Mouse (Mus musculus) forebrain, embryonic 10.5 days (tissue): ENCODE data around the gene Mfap5. TPM values are rescaled to one million over a fixed set of nuclear protein-coding genes. Genes with fewer than 3 reads are reported as not detected.
"Not testable (repeated sequence)": the region's sequence is repeated elsewhere in the genome, so short reads cannot be mapped to it uniquely, and the experiment has no call there.

Source experiments
- DNase-seq: peaks from one replicate; pipeline ENCODE4 v3.0.0-alpha.2; 2017; ENCODE audit warnings: low spot score; ENCODE audit errors: extremely low spot score
- H3K27ac ChIP-seq: fragments of 300-500 bp; sonication (generic); 2 replicates; pipeline ENCODE4 v1.5.1; 2016; ENCODE audit warnings: mild to moderate bottlenecking
- H3K27me3 ChIP-seq: fragments of 300-500 bp; sonication (generic); 2 replicates; pipeline ENCODE4 v1.6.1; 2016; ENCODE audit warnings: mild to moderate bottlenecking; ENCODE audit not compliant: poor library complexity, severe bottlenecking
- H3K36me3 ChIP-seq: fragments of 300-500 bp; sonication (generic); replicated peaks from 2 replicates; pipeline ENCODE4 v1.6.1; 2016; ENCODE audit warnings: mild to moderate bottlenecking, moderate library complexity
- H3K4me1 ChIP-seq: fragments of 300-500 bp; sonication (generic); 2 replicates; pipeline ENCODE4 v1.6.1; 2016
- H3K4me3 ChIP-seq: fragments of 300-500 bp; sonication (generic); 2 replicates; pipeline ENCODE4 v1.5.1; 2016; ENCODE audit warnings: mild to moderate bottlenecking, moderate library complexity
- H3K9me3 ChIP-seq: fragments of 300-500 bp; sonication (generic); 2 replicates; pipeline ENCODE4 v1.6.1; 2016; ENCODE audit warnings: mild to moderate bottlenecking, moderate library complexity
- WGBS: fragments of 180-500 bp; shearing (Covaris S2); methylation state at CpG from one replicate; pipeline ENCODE4 v1.1.7; 2016; 5-methylcytosine and 5-hydroxymethylcytosine counted together
- polyA plus RNA-seq: library from polyadenylated mRNA; unstranded; fragments of >200 nt; fragmentation: Nextera tagmentation; extraction: Ambion mirVana; gene quantifications from 2 replicates; pipeline ENCODE4 v1.2.1, GENCODE M21; 2016

The Mfap5 gene
- polyA plus RNA-seq, 1 experiment from 2014 or later = 0.42 TPM

DNA sequence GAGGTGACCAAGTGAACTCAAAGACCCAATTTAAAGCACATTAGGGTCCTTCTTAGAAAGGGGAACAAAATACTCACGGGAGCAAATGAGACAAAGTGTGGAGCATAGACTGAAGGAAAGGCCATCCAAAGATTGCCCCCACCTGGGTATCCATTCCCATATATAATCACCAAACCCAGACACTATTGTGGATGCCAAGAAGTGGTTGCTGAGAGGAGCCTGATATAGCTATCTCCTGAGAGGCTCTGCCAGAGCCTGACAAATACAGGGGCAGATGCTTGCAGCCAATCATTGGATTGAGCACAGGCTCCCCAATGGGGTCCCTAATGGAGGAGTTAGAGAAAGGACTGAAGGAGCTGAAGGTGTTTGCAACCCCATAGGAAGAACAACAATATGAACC is 69.4 kb downstream of the Mfap5 start:
- 83% methylated on average over 1 of the region's 1 CpGs for WGBS
- not testable (repeated sequence) for H3K4me1 ChIP-seq, DNase-seq, H3K36me3 ChIP-seq, H3K4me3 ChIP-seq, H3K27me3 ChIP-seq, H3K27ac ChIP-seq, H3K9me3 ChIP-seq

DNA sequence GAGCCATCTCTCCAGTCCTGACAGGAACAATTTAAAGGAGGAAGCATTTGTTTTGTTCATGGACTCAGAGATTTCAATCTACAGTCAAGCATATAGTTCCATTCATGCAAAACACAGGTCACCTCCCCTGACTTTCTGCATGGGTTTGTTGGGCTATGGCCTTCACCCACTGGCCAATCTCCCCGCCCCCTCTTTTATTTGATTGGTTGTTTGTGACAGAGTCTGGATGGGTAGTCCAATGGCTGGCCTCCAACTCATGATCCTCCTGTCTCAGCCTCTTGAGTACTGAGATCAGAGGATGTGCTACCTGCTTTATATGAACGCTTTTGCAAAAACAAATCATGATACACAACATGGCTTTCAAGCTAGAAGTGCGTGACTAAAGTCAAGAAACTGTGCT is 71.4 kb downstream of the Mfap5 start:
- Histone ChIP-seq H3K27ac (no peak overlapping the region), H3K4me1 (no peaks in the 10 kb centered on the region), H3K9me3 (no peaks in the 10 kb centered on the region), H3K36me3 (no peaks in the 10 kb centered on the region), H3K27me3 (0 out of 2 replicates have a peak, but pooled peaks cover 3% of the 10 kb centered on the region), H3K4me3 (no peak overlapping the region)
- 90% methylated on average over 3 of the region's 3 CpGs for WGBS
- DNase-seq = no peak

Other genes starting within 250 kb of the Mfap5 start
- not detected in 2 replicates for gene Klrg1, start 223.0 kb upstream of the Mfap5 start, polyA plus RNA-seq
- 92.7 and 92.9 TPM in 2 replicates for gene M6pr, start 197.1 kb upstream of the Mfap5 start, polyA plus RNA-seq
- 26.2 and 29.7 TPM in 2 replicates for gene Phc1, start 165.3 kb upstream of the Mfap5 start, polyA plus RNA-seq
- gene Rimklb, start 7.1 kb upstream of the Mfap5 start, polyA plus RNA-seq = 43.0 and 44.4 TPM in 2 replicates
- not detected in 2 replicates for gene Aicda, start 48.0 kb downstream of the Mfap5 start, polyA plus RNA-seq
- 1.4 and 1.5 TPM in 2 replicates for gene Apobec1, start 96.6 kb downstream of the Mfap5 start, polyA plus RNA-seq
- 0.09 TPM in 1 of 2 replicates, not detected in the other for gene Gdf3, start 104.2 kb downstream of the Mfap5 start, polyA plus RNA-seq
- gene Dppa3, start 120.6 kb downstream of the Mfap5 start, polyA plus RNA-seq = not detected in 2 replicates
- 0.15 and 0.47 TPM in 2 replicates for gene Nanog, start 201.6 kb downstream of the Mfap5 start, polyA plus RNA-seq